Mouse (Mus musculus) cerebellum, postnatal 10 days (tissue): ENCODE measurements around the gene Pate1.

Source experiments
- DNase-seq, 2 experiments: peaks; one replicate each; pipeline ENCODE4 v3.0.0; 2021; ENCODE audit warnings: mixed read lengths in 2 of 2

Pate1 gene

DNA sequence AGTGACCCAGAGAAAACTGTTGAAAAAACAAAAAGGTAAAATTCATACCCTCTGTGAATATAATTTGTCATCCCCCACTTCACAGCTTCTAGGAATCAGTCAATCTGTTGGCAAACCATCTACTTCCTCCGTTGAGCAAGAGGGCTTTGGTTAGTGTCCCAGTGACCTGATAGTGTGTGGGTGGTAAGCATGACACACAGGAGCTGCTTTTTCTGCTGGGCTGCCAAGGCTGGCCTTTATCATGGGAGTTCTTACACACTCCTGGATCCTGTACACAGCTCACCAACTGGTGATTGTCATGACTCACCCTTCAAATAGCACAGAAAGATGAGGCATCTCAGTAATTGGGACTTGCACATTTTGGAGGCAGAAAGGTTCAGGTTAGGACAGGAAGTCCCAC is at the start of gene Pate1:
Gene Pate1 (minus strand): TSS at position 378 of the 400 bp plus-strand sequence.
- no peak for DNase-seq

GRCm38 (mm10) chr9:35707265-35707664 is 20.1 kb upstream of the Pate1 start:
- DNase-seq: peak in 1 of 2 experiments; percentile 13

DNA sequence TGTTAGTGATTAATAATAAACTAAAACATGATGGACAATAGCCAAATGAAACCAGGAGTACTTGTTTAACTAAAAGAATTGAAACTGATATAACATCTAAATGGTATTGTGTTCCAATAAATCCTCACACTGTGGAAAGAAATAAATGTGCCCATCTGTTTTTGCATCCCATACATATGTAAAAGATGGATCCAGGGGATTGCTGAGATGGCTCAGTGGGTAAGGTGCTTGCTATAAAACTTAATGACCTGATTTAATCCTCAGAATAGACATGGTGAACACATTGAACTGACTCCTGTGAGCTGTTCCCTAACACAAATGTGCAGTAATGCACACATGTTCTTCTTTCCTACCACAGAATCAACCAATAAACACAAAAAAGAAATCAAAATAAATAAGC is 4.7 kb upstream of the Pate1 start:
- no peak for DNase-seq

- DNase-seq: no peak
Measured at GRCm38 (mm10) chr9:35673557-35673956, 13.6 kb downstream of the Pate1 start.

DNA sequence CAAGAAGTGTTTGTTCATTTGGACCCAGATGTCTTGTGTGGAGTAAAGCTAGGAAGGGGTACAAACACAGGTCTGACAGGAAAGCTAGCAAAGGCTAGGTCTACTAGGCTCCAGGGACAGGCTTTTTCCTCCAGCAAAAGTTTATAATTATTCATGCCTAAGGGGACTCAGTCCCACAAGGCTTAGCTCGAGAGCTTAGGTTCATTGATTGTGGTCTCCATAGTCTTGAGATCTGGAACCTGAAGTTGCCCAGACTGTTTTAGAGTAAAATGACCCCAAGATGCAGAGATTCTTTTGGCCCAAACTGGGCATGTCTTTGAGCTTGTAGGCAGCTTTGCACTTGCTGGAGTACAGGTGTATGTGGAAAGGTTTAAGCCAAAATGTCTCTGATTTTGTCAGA is 39.1 kb downstream of the Pate1 start, which contains the start of gene Pate3:
Gene Pate3 (minus strand): TSS at position 101 of the 400 bp plus-strand sequence.
- no peak for DNase-seq
